ENCODE assay signal across 9 mouse cellular contexts in genomic region chr8:61404178-61404560, GRCm38 (mm10).
DNase-seq lines count a peak whose midpoint lies in the region; ATAC-seq and TF ChIP-seq lines count a peak whose summit lies in the region.
"Had no signal": no experiment of that assay in that cellular context is flagged by ENCODE, and none has a peak within 500 bp of the region (broad histone marks: within the 10 kb centered on the region; RNA-seq: fewer than 3 reads in every experiment).

No protein-coding gene starts in this region.

- no peak for TF ChIP-seq CTCF in cerebellum, adult 2 months (IDR thresholded peaks at IDR 0.05; ENCODE audit: borderline replicate concordance, insufficient read depth, low read depth, low read length)

- ATAC-seq in hindbrain, embryonic 11.5 days (ENCODE audit: low FRiP score) = peak; percentile 71
- no peak for ATAC-seq in CD4-positive, CD25-positive, alpha-beta regulatory T cell, adult 4 months

- H3K4me3 ChIP-seq in hindbrain, embryonic 11.5 days (ENCODE audit: low read depth, low read length) = no peak overlapping the region
- no peak overlapping the region for H3K4me3 ChIP-seq in midbrain, embryonic 10.5 days
- no peak overlapping the region for H3K4me3 ChIP-seq in cerebellum, adult 2 months (replicated peaks; ENCODE audit: insufficient read depth, low read depth, low read length)
- H3K4me3 ChIP-seq: liver, embryonic 15.5 days had no signal

- H3K4me1 ChIP-seq in hindbrain, embryonic 11.5 days (replicated peaks; ENCODE audit: control insufficient read depth, insufficient read depth, low read length) = peaks cover 3% of the 10 kb centered on the region; the same call in 1 of the 2 replicates
- H3K4me1 ChIP-seq in midbrain, embryonic 10.5 days = peaks cover 24% of the 10 kb centered on the region
- no peaks in the 10 kb centered on the region for H3K4me1 ChIP-seq in cerebellum, adult 2 months (ENCODE audit: control insufficient read depth, insufficient read depth, low read length)

- peak; percentile 11 for DNase-seq in ovary, postnatal 36 days (ENCODE audit: low spot score)
- no peak for DNase-seq in ovary, postnatal 14 days (ENCODE audit: low spot score)
- peak; percentile 42 for DNase-seq in hindbrain, embryonic 11.5 days (ENCODE audit: low spot score)
- peak; percentile 26 for DNase-seq in midbrain, embryonic 10.5 days (ENCODE audit: low spot score)
- DNase-seq in cerebellum, adult 2 months = no peak
- DNase-seq in cerebellum, adult 11 months = no peak
- no peak for DNase-seq in adrenal gland, postnatal 4 days (ENCODE audit: low spot score in 2 of 2)

- H3K9ac ChIP-seq in hindbrain, embryonic 11.5 days (ENCODE audit: low read depth, low read length) = no peak overlapping the region
- H3K9ac ChIP-seq: liver, embryonic 15.5 days had no signal

- no peaks in the 10 kb centered on the region for H3K27me3 ChIP-seq in hindbrain, embryonic 11.5 days (ENCODE audit: control insufficient read depth, insufficient read depth, low read length)
- H3K27me3 ChIP-seq in midbrain, embryonic 10.5 days (ENCODE audit: low read depth, poor library complexity, severe bottlenecking) = no peaks in the 10 kb centered on the region
- no peaks in the 10 kb centered on the region for H3K27me3 ChIP-seq in cerebellum, adult 2 months (ENCODE audit: control insufficient read depth, insufficient read depth, low read length)
- H3K27me3 ChIP-seq: liver, embryonic 15.5 days had no signal

- WGBS in hindbrain, embryonic 11.5 days = 27% methylated on average over 3 of the region's 3 CpGs
- 33% methylated on average over 3 of the region's 3 CpGs for WGBS in midbrain, embryonic 10.5 days
- 42% methylated on average over 3 of the region's 3 CpGs for WGBS in cerebellum, adult 2 months

- peak overlapping the region; percentile 67 for H3K27ac ChIP-seq in hindbrain, embryonic 11.5 days (ENCODE audit: low read depth, low read length)
- H3K27ac ChIP-seq in midbrain, embryonic 10.5 days (replicated peaks) = peak overlapping the region; percentile 82
- no peak overlapping the region for H3K27ac ChIP-seq in cerebellum, adult 2 months (ENCODE audit: insufficient read depth, low read length)
- H3K27ac ChIP-seq: liver, embryonic 15.5 days had no signal

- H3K36me3 ChIP-seq in hindbrain, embryonic 11.5 days (ENCODE audit: control insufficient read depth, insufficient read depth, low read length) = no peaks in the 10 kb centered on the region
- no peaks in the 10 kb centered on the region for H3K36me3 ChIP-seq in midbrain, embryonic 10.5 days
- H3K36me3 ChIP-seq: liver, embryonic 15.5 days had no signal

- no peak for TF ChIP-seq POLR2A in cerebellum, adult 2 months (IDR thresholded peaks at IDR 0.05; ENCODE audit: borderline replicate concordance, insufficient read depth, low read length)

- H3K9me3 ChIP-seq in hindbrain, embryonic 11.5 days (ENCODE audit: control insufficient read depth, low read length) = no peaks in the 10 kb centered on the region
- 0 out of 2 replicates have a peak, but pooled peaks cover 3% of the 10 kb centered on the region for H3K9me3 ChIP-seq in midbrain, embryonic 10.5 days (replicated peaks)
- H3K9me3 ChIP-seq: liver, embryonic 15.5 days had no signal

- H3K4me2 ChIP-seq in hindbrain, embryonic 11.5 days (replicated peaks; ENCODE audit: low read depth, low read length) = no peak overlapping the region
- H3K4me2 ChIP-seq: liver, embryonic 15.5 days had no signal

Comparison
In these comparisons a context has a peak if more than half of its experiments do, and no peak if none do; other contexts are left out.
1. DNase-seq: peak in ovary, postnatal 36 days (single experiment), hindbrain, embryonic 11.5 days (single experiment) and midbrain, embryonic 10.5 days (single experiment); none in ovary, postnatal 14 days (single experiment), cerebellum, adult 2 months (0 of 2), cerebellum, adult 11 months (single experiment) and adrenal gland, postnatal 4 days (0 of 2).